Mouse (Mus musculus): ENCODE data around the gene Vezt. TPM values are rescaled to one million over a fixed set of nuclear protein-coding genes. Genes with fewer than 3 reads are reported as not detected.
A peak's percentile ranks its signal among the peaks of the same experiment; 100 is the strongest.

The Vezt gene
- polyA plus RNA-seq, 1 experiment from 2014 or later = 29.6 TPM

GRCm38 (mm10) chr10:94037196-94037595 is 1.6 kb upstream of the Vezt start:
- peak overlapping the region; percentile 78 for H3K4me2 ChIP-seq (replicated peaks)
- no peaks in the 10 kb centered on the region for H3K27me3 ChIP-seq
- 28% methylated on average over 9 of the region's 9 CpGs for WGBS
- H3K36me3 ChIP-seq = no peaks in the 10 kb centered on the region
- peaks cover 15% of the 10 kb centered on the region for H3K4me1 ChIP-seq
- ATAC-seq (ENCODE audit: insufficient number of reproducible peaks, low FRiP score, low TSS enrichment, low read depth) = no peak
- no peak overlapping the region for H3K27ac ChIP-seq (replicated peaks)
- H3K4me3 ChIP-seq (replicated peaks) = peak overlapping the region; percentile 86; the same call in 1 of the 2 replicates
- no peak overlapping the region for H3K9ac ChIP-seq
- no peaks in the 10 kb centered on the region for H3K9me3 ChIP-seq (replicated peaks)

DNA sequence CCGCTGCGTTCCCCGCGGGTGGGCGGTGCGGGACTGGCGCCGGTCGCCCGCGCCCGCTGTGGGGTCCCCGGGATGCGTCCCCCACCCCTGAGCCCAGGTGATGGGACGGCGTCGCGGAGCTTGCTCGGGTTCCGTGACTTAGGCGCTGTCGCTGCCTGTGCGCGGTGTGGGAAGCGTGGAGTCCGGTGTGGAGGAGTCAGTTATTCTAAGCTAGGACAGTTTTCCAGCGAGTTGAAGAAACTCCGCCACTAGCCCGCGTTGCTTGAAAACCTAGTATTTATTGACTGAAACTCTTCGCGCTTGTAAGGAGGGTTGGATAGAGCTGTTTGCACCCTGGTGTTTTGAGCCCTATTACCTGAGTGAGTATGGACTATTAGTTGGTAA is 750 bp upstream of the Vezt start:
- peak; percentile 35; the same call in 1 of the 2 replicates for ATAC-seq (ENCODE audit: insufficient number of reproducible peaks, low FRiP score, low TSS enrichment, low read depth)
- H3K4me1 ChIP-seq = peaks cover 15% of the 10 kb centered on the region
- H3K27ac ChIP-seq (replicated peaks) = peak overlapping the region; percentile 61
- peak overlapping the region; percentile 86 for H3K4me3 ChIP-seq (replicated peaks)
- under 1% methylated on average over 32 of the region's 32 CpGs for WGBS
- no peaks in the 10 kb centered on the region for H3K36me3 ChIP-seq
- H3K4me2 ChIP-seq (replicated peaks) = peak overlapping the region; percentile 78
- no peaks in the 10 kb centered on the region for H3K9me3 ChIP-seq (replicated peaks)
- H3K27me3 ChIP-seq = no peaks in the 10 kb centered on the region
- peak overlapping the region; percentile 68 for H3K9ac ChIP-seq

GRCm38 (mm10) chr10:94034876-94035657 is 550 bp downstream of the Vezt start:
- peak overlapping the region; percentile 66; the same call in 1 of the 2 replicates for H3K27ac ChIP-seq (replicated peaks)
- under 1% methylated on average over 30 of the region's 30 CpGs for WGBS

GRCm38 (mm10) chr10:94031164-94031563 is 4.5 kb downstream of the Vezt start:
- Histone ChIP-seq H3K9ac (no peak overlapping the region), H3K4me1 (peaks cover 15% of the 10 kb centered on the region), H3K9me3 (replicated peaks) (no peaks in the 10 kb centered on the region), H3K4me3 (replicated peaks) (no peak overlapping the region), H3K36me3 (peaks cover under 1% of the 10 kb centered on the region; the same call in 1 of the 2 replicates), H3K27me3 (no peaks in the 10 kb centered on the region), H3K27ac (replicated peaks) (no peak overlapping the region), H3K4me2 (replicated peaks) (no peak overlapping the region)
- no peak for ATAC-seq (ENCODE audit: insufficient number of reproducible peaks, low FRiP score, low TSS enrichment, low read depth)
- WGBS = 74% methylated on average over 6 of the region's 6 CpGs

More at GRCm38 (mm10) chr10:94034876-94035657, 550 bp downstream of the Vezt start:
- ATAC-seq (ENCODE audit: insufficient number of reproducible peaks, low FRiP score, low TSS enrichment, low read depth) = peak; percentile 75
- Histone ChIP-seq H3K9ac (peak overlapping the region; percentile 81), H3K4me3 (replicated peaks) (peak overlapping the region; percentile 86), H3K4me2 (replicated peaks) (peak overlapping the region; percentile 78), H3K36me3 (no peaks in the 10 kb centered on the region), H3K9me3 (replicated peaks) (no peaks in the 10 kb centered on the region), H3K4me1 (peaks cover 15% of the 10 kb centered on the region), H3K27me3 (no peaks in the 10 kb centered on the region)

DNA sequence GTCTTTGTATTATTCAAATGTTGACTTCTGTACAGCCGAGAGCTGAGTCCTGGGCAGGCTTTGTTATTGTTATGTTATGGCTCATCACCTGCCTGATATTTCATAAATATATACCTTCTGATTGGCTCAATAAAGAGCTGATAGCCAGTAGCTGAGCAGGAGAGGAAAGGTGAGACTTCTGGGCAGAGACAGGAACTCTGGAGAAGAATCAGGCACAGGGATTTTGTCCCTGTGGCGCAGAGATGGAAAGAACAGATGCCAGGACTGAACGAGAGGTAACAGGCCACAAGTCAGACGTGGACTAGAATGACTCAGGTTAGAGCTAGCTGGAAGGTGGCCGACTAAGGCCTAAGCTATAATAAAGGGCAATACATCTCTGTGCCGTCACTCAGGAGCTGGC is 7.1 kb downstream of the Vezt start:
- H3K27ac ChIP-seq (replicated peaks) = no peak overlapping the region
- H3K4me2 ChIP-seq (replicated peaks) = no peak overlapping the region
- H3K36me3 ChIP-seq = peaks cover 4% of the 10 kb centered on the region; the same call in 1 of the 2 replicates
- H3K9ac ChIP-seq = no peak overlapping the region
- H3K4me1 ChIP-seq = peaks cover 4% of the 10 kb centered on the region; the same call in 1 of the 2 replicates
- 82% methylated on average over 6 of the region's 6 CpGs for WGBS
- no peaks in the 10 kb centered on the region for H3K9me3 ChIP-seq (replicated peaks)
- H3K4me3 ChIP-seq (replicated peaks) = no peak overlapping the region
- no peak for ATAC-seq (ENCODE audit: insufficient number of reproducible peaks, low FRiP score, low TSS enrichment, low read depth)
- no peaks in the 10 kb centered on the region for H3K27me3 ChIP-seq

DNA sequence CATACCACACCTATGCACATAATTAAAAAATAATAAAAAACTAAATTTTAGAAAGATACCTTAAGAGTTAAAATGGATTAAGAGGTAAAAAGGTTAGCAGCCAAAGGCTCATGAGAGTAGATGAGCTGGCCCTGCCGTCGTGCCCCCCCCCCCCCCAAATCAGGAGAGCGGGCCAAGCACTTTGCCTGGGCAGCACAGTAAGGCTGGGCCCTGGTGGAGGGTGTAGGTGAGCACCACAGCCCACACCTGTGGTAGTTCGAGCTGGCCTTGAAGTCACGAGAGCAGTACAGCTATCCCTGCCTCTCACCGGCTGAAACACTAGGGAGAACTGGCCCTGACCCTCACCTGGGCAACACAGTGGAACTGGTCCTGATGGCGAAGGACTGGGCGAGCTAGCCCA is 10.5 kb downstream of the Vezt start:
- ATAC-seq (ENCODE audit: insufficient number of reproducible peaks, low FRiP score, low TSS enrichment, low read depth) = no peak
- H3K9me3 ChIP-seq (replicated peaks) = no peaks in the 10 kb centered on the region
- H3K4me3 ChIP-seq (replicated peaks) = no peak overlapping the region
- H3K4me2 ChIP-seq (replicated peaks) = no peak overlapping the region
- 0 out of 2 replicates have a peak, but pooled peaks cover 3% of the 10 kb centered on the region for H3K4me1 ChIP-seq
- H3K27me3 ChIP-seq = no peaks in the 10 kb centered on the region
- no peak overlapping the region for H3K27ac ChIP-seq (replicated peaks)
- 92% methylated on average over 8 of the region's 8 CpGs for WGBS
- peaks cover 4% of the 10 kb centered on the region; the same call in 1 of the 2 replicates for H3K36me3 ChIP-seq
- H3K9ac ChIP-seq = no peak overlapping the region

GRCm38 (mm10) chr10:94021059-94021458 is 14.6 kb downstream of the Vezt start:
- Histone ChIP-seq H3K36me3 (0 out of 2 replicates have a peak, but pooled peaks cover 3% of the 10 kb centered on the region), H3K9me3 (replicated peaks) (no peaks in the 10 kb centered on the region), H3K4me3 (replicated peaks) (no peak overlapping the region), H3K4me1 (0 out of 2 replicates have a peak, but pooled peaks cover 3% of the 10 kb centered on the region), H3K27me3 (no peaks in the 10 kb centered on the region), H3K9ac (no peak overlapping the region), H3K4me2 (replicated peaks) (no peak overlapping the region), H3K27ac (replicated peaks) (no peak overlapping the region)
- WGBS = 84% methylated on average over 4 of the region's 4 CpGs
- no peak for ATAC-seq (ENCODE audit: insufficient number of reproducible peaks, low FRiP score, low TSS enrichment, low read depth)

DNA sequence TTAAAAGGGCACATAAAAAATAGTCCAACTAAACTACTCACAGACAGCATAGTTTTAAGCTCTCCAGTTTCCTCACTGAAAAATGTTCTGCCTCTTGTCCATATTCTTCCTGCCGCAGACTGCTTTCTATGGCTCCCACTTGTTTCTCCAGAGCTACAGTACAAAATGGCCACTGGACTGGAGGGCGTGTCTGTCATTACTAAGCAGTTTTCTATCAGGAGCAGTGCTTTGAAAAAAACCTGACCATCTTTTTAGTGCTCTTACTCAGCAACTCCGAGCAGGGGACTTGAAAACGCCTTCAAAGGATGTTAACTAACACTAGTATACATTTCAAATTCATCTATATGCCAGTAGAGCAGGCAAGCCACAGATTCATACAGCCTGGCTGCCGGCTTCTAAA is 15.0 kb downstream of the Vezt start:
- 67% methylated on average over 5 of the region's 5 CpGs for WGBS
- Histone ChIP-seq H3K4me2 (replicated peaks) (no peak overlapping the region), H3K4me1 (0 out of 2 replicates have a peak, but pooled peaks cover 3% of the 10 kb centered on the region), H3K9me3 (replicated peaks) (no peaks in the 10 kb centered on the region), H3K9ac (no peak overlapping the region), H3K27ac (replicated peaks) (no peak overlapping the region), H3K4me3 (replicated peaks) (no peak overlapping the region), H3K27me3 (no peaks in the 10 kb centered on the region), H3K36me3 (no peaks in the 10 kb centered on the region)
- no peak for ATAC-seq (ENCODE audit: insufficient number of reproducible peaks, low FRiP score, low TSS enrichment, low read depth)

DNA sequence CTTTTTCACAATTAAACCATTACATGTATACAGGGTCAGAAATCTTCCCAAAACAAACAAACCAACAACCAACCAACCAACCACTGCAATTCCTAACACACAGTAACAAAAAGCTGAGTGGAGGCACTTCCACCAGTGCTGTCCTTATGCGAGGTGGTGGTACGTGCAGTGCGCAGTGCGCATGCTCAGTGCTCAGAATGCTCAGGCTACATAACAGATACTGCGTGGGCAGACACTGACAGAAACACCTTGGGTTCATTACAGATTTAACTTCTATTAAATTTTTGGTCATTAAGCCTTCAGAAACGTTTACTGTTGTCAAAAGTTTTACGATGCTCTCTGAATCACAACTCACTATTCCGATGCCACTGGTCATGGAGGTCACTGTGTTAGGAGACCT is 18.2 kb downstream of the Vezt start:
- no peak overlapping the region for H3K4me2 ChIP-seq (replicated peaks)
- H3K27me3 ChIP-seq = no peaks in the 10 kb centered on the region
- no peak overlapping the region for H3K9ac ChIP-seq
- no peak for ATAC-seq (ENCODE audit: insufficient number of reproducible peaks, low FRiP score, low TSS enrichment, low read depth)
- WGBS = 91% methylated on average over 8 of the region's 8 CpGs
- no peaks in the 10 kb centered on the region for H3K36me3 ChIP-seq
- H3K4me3 ChIP-seq (replicated peaks) = no peak overlapping the region
- H3K27ac ChIP-seq (replicated peaks) = no peak overlapping the region
- peaks cover 7% of the 10 kb centered on the region for H3K4me1 ChIP-seq
- no peaks in the 10 kb centered on the region for H3K9me3 ChIP-seq (replicated peaks)

GRCm38 (mm10) chr10:94014200-94014599 is 21.4 kb downstream of the Vezt start:
- no peaks in the 10 kb centered on the region for H3K36me3 ChIP-seq
- H3K4me1 ChIP-seq = peaks cover 4% of the 10 kb centered on the region
- H3K9me3 ChIP-seq (replicated peaks) = no peaks in the 10 kb centered on the region
- peak overlapping the region; percentile 2; the same call in 1 of the 2 replicates for H3K27ac ChIP-seq (replicated peaks)
- peak; percentile 43; the same call in 1 of the 2 replicates for ATAC-seq (ENCODE audit: insufficient number of reproducible peaks, low FRiP score, low TSS enrichment, low read depth)
- 46% methylated on average over 4 of the region's 4 CpGs for WGBS
- H3K4me2 ChIP-seq (replicated peaks) = no peak overlapping the region
- H3K9ac ChIP-seq = no peak overlapping the region
- H3K27me3 ChIP-seq = no peaks in the 10 kb centered on the region
- H3K4me3 ChIP-seq (replicated peaks) = no peak overlapping the region

DNA sequence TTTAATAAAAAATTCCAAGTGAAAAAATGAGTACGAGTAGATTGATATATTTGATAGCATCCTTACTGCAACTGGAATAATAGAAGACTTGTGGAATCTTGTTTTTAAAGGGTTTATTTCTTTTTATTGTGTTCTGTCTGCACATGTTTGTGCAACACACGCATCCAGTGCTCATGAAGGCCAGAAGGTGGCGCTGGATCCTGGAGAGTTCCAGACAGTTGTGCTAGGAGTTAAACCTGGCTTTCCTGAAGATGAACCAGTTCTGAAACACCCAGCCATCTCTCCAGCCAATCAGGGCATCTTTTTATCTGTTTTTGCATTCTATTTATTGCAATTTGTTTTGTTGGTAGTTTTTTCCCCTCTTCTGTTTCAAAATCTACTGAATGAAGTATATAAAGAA is 22.4 kb downstream of the Vezt start:
- H3K27ac ChIP-seq (replicated peaks) = no peak overlapping the region
- ATAC-seq (ENCODE audit: insufficient number of reproducible peaks, low FRiP score, low TSS enrichment, low read depth) = no peak
- H3K4me1 ChIP-seq = peaks cover 4% of the 10 kb centered on the region
- no peak overlapping the region for H3K9ac ChIP-seq
- WGBS = 52% methylated on average over 3 of the region's 3 CpGs
- 0 out of 2 replicates have a peak, but pooled peaks cover 3% of the 10 kb centered on the region for H3K36me3 ChIP-seq
- H3K27me3 ChIP-seq = no peaks in the 10 kb centered on the region
- H3K4me3 ChIP-seq (replicated peaks) = no peak overlapping the region
- H3K4me2 ChIP-seq (replicated peaks) = no peak overlapping the region
- no peaks in the 10 kb centered on the region for H3K9me3 ChIP-seq (replicated peaks)

All from embryonic facial prominence, embryonic 15.5 days (tissue).